Mouse (Mus musculus) CH12.LX (cell line): Measurements from ENCODE around the gene Reep1.

ENCODE experiments used
- CHD2 ChIP-seq: IDR thresholded peaks from 2 replicates; pipeline ENCODE4 v1.6.1; 2011; ENCODE audit warnings: low read length, improper control_type of control experiment
- CTCF ChIP-seq, 2 experiments: IDR thresholded peaks in 1 of 2; conservative IDR thresholded peaks in 1 of 2; 2 replicates each; pipeline ENCODE4 v1.5.1; 2011 to 2012; ENCODE audit warnings: low read depth in 2 of 2, low read length in 2 of 2, improper control_type of control experiment in 1 of 2, inconsistent platforms in 1 of 2, mild to moderate bottlenecking in 1 of 2, moderate library complexity in 1 of 2
- POLR2A ChIP-seq: IDR thresholded peaks from 2 replicates; pipeline ENCODE4 v1.6.1; 2011; ENCODE audit warnings: low read depth, mild to moderate bottlenecking, improper control_type of control experiment, low read length
- RCOR1 ChIP-seq: conservative IDR thresholded peaks from 2 replicates; pipeline ENCODE4 v1.6.1; 2012; ENCODE audit warnings: low read depth, mild to moderate bottlenecking, inconsistent platforms, low read length, improper control_type of control experiment

DNA sequence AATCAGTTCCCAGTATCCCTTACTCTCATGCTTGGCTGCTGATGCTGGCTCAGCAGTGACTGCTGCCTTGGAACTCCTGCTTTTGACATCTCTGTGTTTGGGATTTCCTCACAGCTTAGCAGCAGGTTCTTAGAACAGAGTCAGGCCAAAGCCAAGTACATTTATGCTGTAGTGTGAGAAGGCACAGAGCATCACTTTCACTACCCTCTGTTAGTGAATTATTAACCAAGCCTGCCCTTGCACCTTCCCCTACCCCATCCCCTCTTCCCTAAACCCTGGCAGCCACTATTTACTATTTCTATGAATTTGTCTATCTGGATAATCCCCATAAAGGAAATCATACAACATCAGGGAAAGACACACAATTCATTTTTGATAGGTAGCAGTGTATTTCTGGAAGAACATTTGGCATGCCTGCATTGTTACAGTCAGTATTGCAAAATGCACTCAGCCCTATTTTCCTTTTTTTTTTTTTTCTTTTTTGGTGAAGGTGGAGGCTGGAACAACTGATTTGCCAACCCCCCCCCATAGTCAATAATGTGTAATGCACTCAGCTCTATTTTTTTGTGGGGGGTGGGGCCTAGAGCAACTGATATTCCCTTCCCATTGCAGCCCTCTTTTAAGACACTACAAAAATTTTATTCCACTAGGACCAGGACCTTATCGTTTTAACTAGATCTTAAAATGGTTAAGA, 133.4 kb downstream of the Reep1 start:
- TF ChIP-seq POLR2A (no peak), RCOR1 (no peak), CHD2 (no peak), CTCF (conservative IDR thresholded peaks at IDR 0.05 in 1 of 2, IDR thresholded peaks at IDR 0.05 in 1 of 2; ENCODE audit: low read depth in 2 of 2, low read length in 2 of 2) (no peak)
